Mouse (Mus musculus) gastrocnemius, adult 2 months (tissue): ENCODE data around the gene Gpkow. TPM values are rescaled to one million over a fixed set of nuclear protein-coding genes. Genes with fewer than 3 reads are reported as not detected.
"Not testable (repeated sequence)": the region's sequence is repeated elsewhere in the genome, so short reads cannot be mapped to it uniquely, and the experiment has no call there.

ENCODE experiments used
- DNase-seq: peaks from one replicate; pipeline ENCODE4 v3.0.0; 2022
- H3K27ac ChIP-seq: fragments of 200-600 bp; 2 replicates; pipeline ENCODE4 v1.8.1; 2022; ENCODE audit warnings: mild to moderate bottlenecking
- H3K4me3 ChIP-seq: fragments of 200-600 bp; 2 replicates; pipeline ENCODE4 v1.8.1; 2022; ENCODE audit warnings: mild to moderate bottlenecking, moderate library complexity
- CTCF ChIP-seq: fragments of 200-600 bp; IDR thresholded peaks from 2 replicates; pipeline ENCODE4 v1.8.1; 2022; ENCODE audit warnings: antibody characterized with exemption, mild to moderate bottlenecking, moderate library complexity
- intact Hi-C: fragments of 180-260 bp; cut with DNase I; formaldehyde crosslinking; loops from one replicate; pipeline ENCODE4 v1.15.1; 2025
- total RNA-seq, 2 experiments: library from RNA; stranded (reverse); gene quantifications; 2 replicates each; pipeline ENCODE4 v1.2.3; 2021

Gene Gpkow
- total RNA-seq, 2 experiments from 2014 or later, result 12.5 to 15.3 TPM

- intact Hi-C loops, result loop anchor here (2.0 kb wide), 1 partner anchor 43 kb away; no protein-coding TSS in a partner anchor
- peak overlapping the region; percentile 58 for H3K4me3 ChIP-seq
Observed at GRCm38 (mm10) chrX:7733571-7734156, 36.7 kb downstream of the Gpkow start.

GRCm38 (mm10) chrX:7739336-7740081, 42.6 kb downstream of the Gpkow start:
- Histone ChIP-seq H3K27ac (no peak overlapping the region), H3K4me3 (no peak overlapping the region)
- DNase-seq, result no peak
- intact Hi-C loops, result no loop called here
- TF ChIP-seq CTCF, result no peak

More at GRCm38 (mm10) chrX:7733571-7734156, 36.7 kb downstream of the Gpkow start:
- peak; percentile 72 for TF ChIP-seq CTCF
- peak; percentile 84 for DNase-seq
- peak overlapping the region; percentile 48; the same call in 1 of the 2 replicates for H3K27ac ChIP-seq

- H3K4me3 ChIP-seq, result no peak overlapping the region
- intact Hi-C loops, result no loop called here
- DNase-seq, result no peak
- no peak overlapping the region for H3K27ac ChIP-seq
- TF ChIP-seq CTCF, result no peak
Observed at GRCm38 (mm10) chrX:7740082-7740819, 43.3 kb downstream of the Gpkow start.

GRCm38 (mm10) chrX:7741103-7741502, 44.2 kb downstream of the Gpkow start:
- H3K27ac ChIP-seq, result no peak overlapping the region
- no peak overlapping the region for H3K4me3 ChIP-seq
- TF ChIP-seq CTCF, result no peak
- intact Hi-C loops, result no loop called here
- DNase-seq, result no peak

GRCm38 (mm10) chrX:7743470-7743869, 46.5 kb downstream of the Gpkow start:
- intact Hi-C loops, result no loop called here
- no peak overlapping the region for H3K4me3 ChIP-seq
- no peak overlapping the region for H3K27ac ChIP-seq
- peak; percentile 38 for TF ChIP-seq CTCF
- DNase-seq, result no peak

- intact Hi-C loops, result no loop called here
- TF ChIP-seq CTCF, result no peak
- no peak overlapping the region for H3K27ac ChIP-seq
- no peak overlapping the region for H3K4me3 ChIP-seq
- no peak for DNase-seq
Observed at GRCm38 (mm10) chrX:7744940-7745339, 48.0 kb downstream of the Gpkow start.

- no peak for TF ChIP-seq CTCF
- Histone ChIP-seq H3K4me3 (no peak overlapping the region), H3K27ac (no peak overlapping the region)
- intact Hi-C loops, result no loop called here
- DNase-seq, result no peak
Observed at GRCm38 (mm10) chrX:7745429-7745828, 48.5 kb downstream of the Gpkow start.

GRCm38 (mm10) chrX:7750432-7751116, 53.6 kb downstream of the Gpkow start, which contains the start of gene Ccdc120:
Gene Ccdc120 (minus strand): TSS chrX:7750905.
- intact Hi-C loops, result no loop called here
- TF ChIP-seq CTCF, result no peak
- Histone ChIP-seq H3K4me3 (peak within 1 kb of the TSS; percentile 79), H3K27ac (no peak within 1 kb of the TSS)
- peak; percentile 72 for DNase-seq

- H3K4me3 ChIP-seq, H3K27ac ChIP-seq, intact Hi-C loops, DNase-seq: not testable (repeated sequence)
- TF ChIP-seq CTCF, result peak; percentile 42
Observed at GRCm38 (mm10) chrX:7753627-7754026, 56.7 kb downstream of the Gpkow start.

Other genes with a start within 250 kb of the Gpkow start
- under 1 TPM; 0.15 to 0.28 TPM for gene Foxp3, start 123.5 kb upstream of the Gpkow start, total RNA-seq
- 1 to 10 TPM; 2.3 to 3.3 TPM for gene Ppp1r3f, start 122.8 kb upstream of the Gpkow start, total RNA-seq
- 10 to 100 TPM; 10.9 to 13.2 TPM for gene Ccdc22, start 91.6 kb upstream of the Gpkow start, total RNA-seq
- gene Cacna1f, start 90.0 kb upstream of the Gpkow start, total RNA-seq, result not detected
- 1 to 10 TPM in 1 of 2 experiments, under 1 TPM in 1; 0.56 to 1.2 TPM for gene Syp, start 58.7 kb upstream of the Gpkow start, total RNA-seq
- 10 to 100 TPM; 23.6 to 26.6 TPM for gene Prickle3, start 39.9 kb upstream of the Gpkow start, total RNA-seq
- 10 to 100 TPM; 23.8 to 42.7 TPM for gene Plp2, start 25.7 kb upstream of the Gpkow start, total RNA-seq
- gene Magix, start 15.9 kb upstream of the Gpkow start, total RNA-seq, result 10 to 100 TPM; 21.0 to 31.0 TPM
- 10 to 100 TPM; 31.1 to 37.6 TPM for gene Wdr45, start 17.2 kb downstream of the Gpkow start, total RNA-seq
- gene Gm45208, start 25.1 kb downstream of the Gpkow start, total RNA-seq, result not detected
- gene Praf2, start 31.3 kb downstream of the Gpkow start, total RNA-seq, result 1 to 10 TPM; 3.3 to 6.7 TPM
- under 1 TPM; 0.28 to 0.75 TPM for gene Ccdc120, start 53.8 kb downstream of the Gpkow start, total RNA-seq
- gene Tfe3, start 65.4 kb downstream of the Gpkow start, total RNA-seq, result 10 to 100 TPM; 10.9 to 11.1 TPM
- gene Gripap1, start 92.6 kb downstream of the Gpkow start, total RNA-seq, result 10 to 100 TPM; 16.7 to 22.8 TPM
- under 1 TPM; 0.15 to 0.22 TPM for gene Kcnd1, start 125.2 kb downstream of the Gpkow start, total RNA-seq
- 10 to 100 TPM; 15.6 to 19.1 TPM for gene Otud5, start 144.2 kb downstream of the Gpkow start, total RNA-seq
- 1 to 10 TPM; 1.9 to 2.0 TPM for gene Pim2, start 181.1 kb downstream of the Gpkow start, total RNA-seq
- 10 to 100 TPM in 1 of 2 experiments, 1 to 10 TPM in 1; 8.8 to 10.9 TPM for gene Slc35a2, start 186.9 kb downstream of the Gpkow start, total RNA-seq
- 10 to 100 TPM; 21.7 to 22.4 TPM for gene Pqbp1, start 202.1 kb downstream of the Gpkow start, total RNA-seq
- gene Timm17b, start 202.2 kb downstream of the Gpkow start, total RNA-seq, result 10 to 100 TPM; 41.4 to 45.5 TPM
- gene Gm10491, start 210.7 kb downstream of the Gpkow start, total RNA-seq, result not detected
- gene Gm10490, start 212.4 kb downstream of the Gpkow start, total RNA-seq, result not detected
- not detected for gene Pcsk1n, start 222.7 kb downstream of the Gpkow start, total RNA-seq
- not detected for gene Eras, start 231.5 kb downstream of the Gpkow start, total RNA-seq